ENCODE assay signal across 1 mouse cellular context in genomic region chr5:30969440-30969839, GRCm38 (mm10).
TF ChIP-seq lines count a peak whose summit lies in the region.

No protein-coding gene starts in this region.

TF ChIP-seq in MEL, 35 proteins besides CTCF, POLR2A, EP300 and RAD21:
- TF ChIP-seq HCFC1 (IDR thresholded peaks at IDR 0.05; ENCODE audit: low read depth, low read length), result no peak
- TF ChIP-seq E2F4 (IDR thresholded peaks at IDR 0.05; ENCODE audit: borderline replicate concordance, low read depth, low read length), result no peak
- no peak for TF ChIP-seq SMC3 (IDR thresholded peaks at IDR 0.05; ENCODE audit: low read depth, low read length)
- TF ChIP-seq MAX (IDR thresholded peaks at IDR 0.05; ENCODE audit: low read length), result no peak
- no peak for TF ChIP-seq MYB (IDR thresholded peaks at IDR 0.05; ENCODE audit: low read depth, low read length)
- no peak for TF ChIP-seq JUND (IDR thresholded peaks at IDR 0.05; ENCODE audit: low read depth, low read length)
- TF ChIP-seq MAZ (IDR thresholded peaks at IDR 0.05; ENCODE audit: low read depth, low read length), result no peak
- TF ChIP-seq ZNF384 (IDR thresholded peaks at IDR 0.05; ENCODE audit: low read depth, low read length), result no peak
- TF ChIP-seq GABPA (IDR thresholded peaks at IDR 0.05; ENCODE audit: low read depth, low read length), result no peak
- no peak; the same call in 1 of the 2 replicates for TF ChIP-seq SIN3A (IDR thresholded peaks at IDR 0.05; ENCODE audit: low read length)
- TF ChIP-seq MEF2A (IDR thresholded peaks at IDR 0.05; ENCODE audit: extremely low read depth, insufficient replicate concordance, low read depth, low read length, poor library complexity, severe bottlenecking), result no peak
- no peak for TF ChIP-seq TBP (IDR thresholded peaks at IDR 0.05; ENCODE audit: low read depth, low read length)
- peak; percentile 51; the same call in 1 of the 2 replicates for TF ChIP-seq GATA1 (IDR thresholded peaks at IDR 0.05; ENCODE audit: low read depth, low read length)
- TF ChIP-seq USF1 (IDR thresholded peaks at IDR 0.05; ENCODE audit: low read depth, low read length), result no peak
- no peak for TF ChIP-seq NRF1 (IDR thresholded peaks at IDR 0.05; ENCODE audit: insufficient read depth, low read depth, low read length, poor library complexity, severe bottlenecking)
- TF ChIP-seq ZKSCAN1 (IDR thresholded peaks at IDR 0.05; ENCODE audit: low read depth, low read length), result no peak
- TF ChIP-seq ETS1 (IDR thresholded peaks at IDR 0.05; ENCODE audit: low read depth, low read length), result peak; percentile 47
- TF ChIP-seq USF2 (IDR thresholded peaks at IDR 0.05; ENCODE audit: borderline replicate concordance in 1 of 2, insufficient read depth in 1 of 2, low read depth in 1 of 2, low read length in 2 of 2), result no peak
- peak; percentile 33; the same call in 1 of the 2 replicates for TF ChIP-seq TCF12 (IDR thresholded peaks at IDR 0.05; ENCODE audit: low read depth, low read length)
- no peak for TF ChIP-seq BHLHE40 (IDR thresholded peaks at IDR 0.05; ENCODE audit: borderline replicate concordance, low read depth, low read length)
- TF ChIP-seq RCOR1 (IDR thresholded peaks at IDR 0.05; ENCODE audit: low read depth, low read length), result peak; percentile 73; the same call in 1 of the 2 replicates
